Mouse (Mus musculus): ENCODE data around the gene Ccdc13. TPM values are rescaled to one million over a fixed set of nuclear protein-coding genes. Genes with fewer than 3 reads are reported as not detected.
A peak's percentile ranks its signal among the peaks of the same experiment; 100 is the strongest.

Ccdc13 gene
- polyA plus RNA-seq, 1 experiment from 2014 or later, result 2.8 TPM

GRCm38 (mm10) chr9:121763716-121764115, 75.5 kb downstream of the Ccdc13 start:
- Histone ChIP-seq H3K9ac (no peak overlapping the region), H3K4me2 (no peak overlapping the region), H3K9me3 (no peaks in the 10 kb centered on the region), H3K27me3 (no peaks in the 10 kb centered on the region), H3K36me3 (peaks cover 66% of the 10 kb centered on the region), H3K4me3 (no peak overlapping the region), H3K4me1 (replicated peaks) (peaks cover 29% of the 10 kb centered on the region), H3K27ac (replicated peaks) (no peak overlapping the region)
- WGBS, result 92% methylated on average over 19 of the region's 19 CpGs
- no peak for ATAC-seq (ENCODE audit: low read depth)

GRCm38 (mm10) chr9:121762761-121763160, 76.5 kb downstream of the Ccdc13 start:
- 80% methylated on average over 25 of the region's 25 CpGs for WGBS
- H3K4me1 ChIP-seq (replicated peaks), result peaks cover 38% of the 10 kb centered on the region
- H3K36me3 ChIP-seq, result peaks cover 56% of the 10 kb centered on the region
- no peak overlapping the region for H3K4me3 ChIP-seq
- no peak for ATAC-seq (ENCODE audit: low read depth)
- no peak overlapping the region for H3K27ac ChIP-seq (replicated peaks)
- no peak overlapping the region for H3K9ac ChIP-seq
- H3K9me3 ChIP-seq, result no peaks in the 10 kb centered on the region
- no peaks in the 10 kb centered on the region for H3K27me3 ChIP-seq
- no peak overlapping the region for H3K4me2 ChIP-seq

- no peak for ATAC-seq (ENCODE audit: low read depth)
- 88% methylated on average over 10 of the region's 10 CpGs for WGBS
- peaks cover 43% of the 10 kb centered on the region for H3K4me1 ChIP-seq (replicated peaks)
- no peak overlapping the region for H3K4me3 ChIP-seq
- no peak overlapping the region for H3K4me2 ChIP-seq
- no peaks in the 10 kb centered on the region for H3K27me3 ChIP-seq
- H3K9me3 ChIP-seq, result no peaks in the 10 kb centered on the region
- H3K27ac ChIP-seq (replicated peaks), result no peak overlapping the region
- peaks cover 51% of the 10 kb centered on the region for H3K36me3 ChIP-seq
- H3K9ac ChIP-seq, result no peak overlapping the region
Measured at GRCm38 (mm10) chr9:121762248-121762647, 77.0 kb downstream of the Ccdc13 start.

GRCm38 (mm10) chr9:121761787-121762186, 77.5 kb downstream of the Ccdc13 start:
- Histone ChIP-seq H3K27me3 (no peaks in the 10 kb centered on the region), H3K4me3 (0 out of 2 replicates have a peak overlapping the region, but pooled peaks have one; percentile 1), H3K9ac (0 out of 2 replicates have a peak overlapping the region, but pooled peaks have one; percentile 97), H3K27ac (replicated peaks) (0 out of 2 replicates have a peak overlapping the region, but pooled peaks have one; percentile 23), H3K4me1 (replicated peaks) (peaks cover 43% of the 10 kb centered on the region), H3K4me2 (peak overlapping the region; percentile 87; the same call in 1 of the 2 replicates), H3K36me3 (peaks cover 50% of the 10 kb centered on the region), H3K9me3 (no peaks in the 10 kb centered on the region)
- WGBS, result 66% methylated on average over 8 of the region's 8 CpGs
- no peak for ATAC-seq (ENCODE audit: low read depth)

- Histone ChIP-seq H3K9ac (peak overlapping the region; percentile 97), H3K9me3 (no peaks in the 10 kb centered on the region), H3K36me3 (peaks cover 47% of the 10 kb centered on the region), H3K4me3 (peak overlapping the region; percentile 91), H3K4me1 (replicated peaks) (peaks cover 43% of the 10 kb centered on the region), H3K27ac (replicated peaks) (peak overlapping the region; percentile 92), H3K4me2 (peak overlapping the region; percentile 87), H3K27me3 (no peaks in the 10 kb centered on the region)
- WGBS, result 52% methylated on average over 10 of the region's 10 CpGs
- no peak for ATAC-seq (ENCODE audit: low read depth)
Measured at GRCm38 (mm10) chr9:121761091-121761665, 78.1 kb downstream of the Ccdc13 start.

GRCm38 (mm10) chr9:121760271-121761090, 78.8 kb downstream of the Ccdc13 start:
- WGBS, result under 1% methylated on average over 43 of the region's 43 CpGs
- Histone ChIP-seq H3K4me2 (peak overlapping the region; percentile 87), H3K9ac (peak overlapping the region; percentile 97), H3K36me3 (peaks cover 47% of the 10 kb centered on the region), H3K4me1 (replicated peaks) (peaks cover 43% of the 10 kb centered on the region), H3K27ac (replicated peaks) (peak overlapping the region; percentile 92), H3K4me3 (peak overlapping the region; percentile 91), H3K27me3 (no peaks in the 10 kb centered on the region), H3K9me3 (no peaks in the 10 kb centered on the region)
- ATAC-seq (ENCODE audit: low read depth), result peak; percentile 42

- under 1% methylated on average over 96 of the region's 97 CpGs for WGBS
Measured at GRCm38 (mm10) chr9:121759091-121760081, 79.9 kb downstream of the Ccdc13 start, which contains the start of gene Zfp651. Zfp651 (plus strand) TSS chr9:121759330.

GRCm38 (mm10) chr9:121757835-121758814, 81.1 kb downstream of the Ccdc13 start:
- H3K4me3 ChIP-seq, result peak overlapping the region; percentile 91
- H3K27me3 ChIP-seq, result no peaks in the 10 kb centered on the region
- peak overlapping the region; percentile 97 for H3K9ac ChIP-seq
- no peaks in the 10 kb centered on the region for H3K9me3 ChIP-seq
- 57% methylated on average over 10 of the region's 10 CpGs for WGBS
- peaks cover 45% of the 10 kb centered on the region for H3K36me3 ChIP-seq
- H3K4me2 ChIP-seq, result peak overlapping the region; percentile 87
- H3K27ac ChIP-seq (replicated peaks), result peak overlapping the region; percentile 92; the same call in 1 of the 2 replicates
- ATAC-seq (ENCODE audit: low read depth), result no peak
- H3K4me1 ChIP-seq (replicated peaks), result peaks cover 43% of the 10 kb centered on the region

More at GRCm38 (mm10) chr9:121759091-121760081, 79.9 kb downstream of the Ccdc13 start, which contains the start of gene Zfp651:
- Histone ChIP-seq H3K27ac (replicated peaks) (peak within 1 kb of the TSS; percentile 92), H3K27me3 (no peaks in the 10 kb centered on the region), H3K9me3 (no peaks in the 10 kb centered on the region), H3K36me3 (peaks cover 47% of the 10 kb centered on the region), H3K4me3 (peak within 1 kb of the TSS; percentile 91), H3K4me2 (peak within 1 kb of the TSS; percentile 87), H3K9ac (peak within 1 kb of the TSS; percentile 97), H3K4me1 (replicated peaks) (peaks cover 43% of the 10 kb centered on the region)
- peak; percentile 83 for ATAC-seq (ENCODE audit: low read depth)

GRCm38 (mm10) chr9:121757432-121757831, 81.8 kb downstream of the Ccdc13 start:
- ATAC-seq (ENCODE audit: low read depth), result no peak
- H3K9ac ChIP-seq, result 0 out of 2 replicates have a peak overlapping the region, but pooled peaks have one; percentile 97
- no peaks in the 10 kb centered on the region for H3K27me3 ChIP-seq
- H3K36me3 ChIP-seq, result peaks cover 43% of the 10 kb centered on the region
- H3K27ac ChIP-seq (replicated peaks), result peak overlapping the region; percentile 46; the same call in 1 of the 2 replicates
- peaks cover 41% of the 10 kb centered on the region for H3K4me1 ChIP-seq (replicated peaks)
- H3K4me3 ChIP-seq, result no peak overlapping the region
- peak overlapping the region; percentile 87; the same call in 1 of the 2 replicates for H3K4me2 ChIP-seq
- no peaks in the 10 kb centered on the region for H3K9me3 ChIP-seq
- 76% methylated on average over 3 of the region's 3 CpGs for WGBS

GRCm38 (mm10) chr9:121756785-121757184, 82.5 kb downstream of the Ccdc13 start:
- ATAC-seq (ENCODE audit: low read depth), result no peak
- Histone ChIP-seq H3K4me2 (no peak overlapping the region), H3K27ac (replicated peaks) (no peak overlapping the region), H3K27me3 (no peaks in the 10 kb centered on the region), H3K4me3 (no peak overlapping the region), H3K4me1 (replicated peaks) (peaks cover 34% of the 10 kb centered on the region), H3K9me3 (no peaks in the 10 kb centered on the region), H3K36me3 (peaks cover 47% of the 10 kb centered on the region), H3K9ac (no peak overlapping the region)
- WGBS, result 86% methylated on average over 3 of the region's 3 CpGs
